Mouse (Mus musculus) limb, embryonic 11.5 days (tissue): Measurements from ENCODE around the gene Fam102b. TPM values are rescaled to one million over a fixed set of nuclear protein-coding genes. Genes with fewer than 3 reads are reported as not detected.

Source experiments
- ATAC-seq: fragments of 200-750 bp; cut with Nextera tagmentation; 2 replicates; pipeline ENCODE4 v1.8.0; 2017; ENCODE audit warnings: low read depth; ENCODE audit not compliant: insufficient number of reproducible peaks, low FRiP score, low TSS enrichment
- DNase-seq: peaks from one replicate; pipeline ENCODE4 v3.0.0-alpha.2; 2015; ENCODE audit warnings: low spot score
- H3K27ac ChIP-seq: fragments of 300-500 bp; sonication (generic); replicated peaks from 2 replicates; pipeline ENCODE4 v1.5.1; 2014; ENCODE audit warnings: low read depth, mild to moderate bottlenecking, low read length
- H3K27me3 ChIP-seq: fragments of 300-500 bp; sonication (generic); 2 replicates; pipeline ENCODE4 v1.6.1; 2014; ENCODE audit warnings: mild to moderate bottlenecking, low read length, mixed read lengths; ENCODE audit not compliant: control insufficient read depth, insufficient read depth
- H3K36me3 ChIP-seq: fragments of 300-500 bp; sonication (generic); 2 replicates; pipeline ENCODE4 v1.6.1; 2014; ENCODE audit warnings: mild to moderate bottlenecking, low read length, moderate library complexity, mixed read lengths; ENCODE audit not compliant: control insufficient read depth, insufficient read depth
- H3K4me1 ChIP-seq: fragments of 300-500 bp; sonication (generic); 2 replicates; pipeline ENCODE4 v1.6.1; 2014; ENCODE audit warnings: low read length, mixed read lengths; ENCODE audit not compliant: control insufficient read depth, insufficient read depth
- H3K4me2 ChIP-seq: fragments of 300-500 bp; sonication (generic); 2 replicates; pipeline ENCODE4 v1.6.1; 2014; ENCODE audit warnings: low read depth, mild to moderate bottlenecking, moderate library complexity; ENCODE audit not compliant: severe bottlenecking
- H3K4me3 ChIP-seq: fragments of 300-500 bp; sonication (generic); 2 replicates; pipeline ENCODE4 v1.5.1; 2014; ENCODE audit warnings: low read depth, low read length
- H3K9ac ChIP-seq: fragments of 300-500 bp; sonication (generic); 2 replicates; pipeline ENCODE4 v1.6.1; 2014; ENCODE audit warnings: mild to moderate bottlenecking, low read length
- H3K9me3 ChIP-seq: fragments of 300-500 bp; sonication (generic); 2 replicates; pipeline ENCODE4 v1.6.1; 2016; ENCODE audit warnings: low read length; ENCODE audit not compliant: control insufficient read depth
- WGBS: fragments of 180-500 bp; shearing (Covaris S2); extraction: QIAGEN DNeasy Blood & Tissue Kit; methylation state at CpG from one replicate; pipeline ENCODE4 v1.1.7; 2014; 5-methylcytosine and 5-hydroxymethylcytosine counted together
- polyA plus RNA-seq: library from polyadenylated mRNA; unstranded; fragments of >200 nt; fragmentation: Nextera tagmentation; extraction: Ambion mirVana; gene quantifications from 2 replicates; pipeline ENCODE4 v1.2.1, GENCODE M21; 2014

The Fam102b gene
- polyA plus RNA-seq, 1 experiment from 2014 or later = 7.7 TPM

- DNase-seq (no peak), ATAC-seq (no peak)
- WGBS = 69% methylated on average over 7 of the region's 7 CpGs
- no peaks in the 10 kb centered on the region for H3K9me3 ChIP-seq
- no peaks in the 10 kb centered on the region for H3K27me3 ChIP-seq
- no peaks in the 10 kb centered on the region for H3K36me3 ChIP-seq
- no peak overlapping the region for H3K27ac ChIP-seq
- H3K4me1 ChIP-seq = no peaks in the 10 kb centered on the region
- no peak overlapping the region for H3K4me3 ChIP-seq
- no peak overlapping the region for H3K9ac ChIP-seq
- H3K4me2 ChIP-seq = no peak overlapping the region
Observed at GRCm38 (mm10) chr3:109043395-109043794, 16.0 kb upstream of the Fam102b start.

DNA sequence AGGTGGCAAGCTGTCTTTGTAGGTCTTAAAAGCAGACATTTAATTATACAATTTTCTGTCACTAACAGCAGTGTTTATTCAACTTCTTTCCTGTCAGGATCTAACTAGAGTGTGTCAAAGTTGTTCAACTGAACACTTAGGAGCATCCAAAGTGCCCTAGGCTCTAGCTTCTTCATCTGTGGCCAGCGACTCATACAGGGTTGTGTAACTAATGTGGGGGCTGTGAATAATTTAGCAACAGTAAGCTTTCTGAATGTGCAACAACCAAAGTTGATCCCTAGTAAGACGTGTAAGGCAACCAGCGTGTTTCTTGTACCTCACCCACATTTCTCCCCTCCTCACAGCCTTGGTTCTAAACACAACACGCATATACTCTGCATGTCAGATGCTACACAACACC, 13.5 kb upstream of the Fam102b start:
- WGBS = 92% methylated on average over 4 of the region's 4 CpGs
- DNase-seq = no peak

GRCm38 (mm10) chr3:109034411-109034810, 7.0 kb upstream of the Fam102b start:
- Histone ChIP-seq H3K36me3 (no peaks in the 10 kb centered on the region), H3K4me2 (no peak overlapping the region), H3K27me3 (no peaks in the 10 kb centered on the region), H3K4me1 (peaks cover 5% of the 10 kb centered on the region; the same call in 1 of the 2 replicates), H3K4me3 (no peak overlapping the region), H3K9ac (no peak overlapping the region), H3K27ac (no peak overlapping the region), H3K9me3 (no peaks in the 10 kb centered on the region)
- ATAC-seq = no peak
- DNase-seq = no peak
- 89% methylated on average over 1 of the region's 1 CpGs for WGBS

More for the DNA sequence above, 13.5 kb upstream of the Fam102b start:
- no peak overlapping the region for H3K4me3 ChIP-seq
- no peak overlapping the region for H3K9ac ChIP-seq
- H3K4me1 ChIP-seq = no peaks in the 10 kb centered on the region
- no peaks in the 10 kb centered on the region for H3K27me3 ChIP-seq
- no peaks in the 10 kb centered on the region for H3K9me3 ChIP-seq
- H3K27ac ChIP-seq = no peak overlapping the region
- ATAC-seq = no peak
- no peaks in the 10 kb centered on the region for H3K36me3 ChIP-seq
- H3K4me2 ChIP-seq = no peak overlapping the region

DNA sequence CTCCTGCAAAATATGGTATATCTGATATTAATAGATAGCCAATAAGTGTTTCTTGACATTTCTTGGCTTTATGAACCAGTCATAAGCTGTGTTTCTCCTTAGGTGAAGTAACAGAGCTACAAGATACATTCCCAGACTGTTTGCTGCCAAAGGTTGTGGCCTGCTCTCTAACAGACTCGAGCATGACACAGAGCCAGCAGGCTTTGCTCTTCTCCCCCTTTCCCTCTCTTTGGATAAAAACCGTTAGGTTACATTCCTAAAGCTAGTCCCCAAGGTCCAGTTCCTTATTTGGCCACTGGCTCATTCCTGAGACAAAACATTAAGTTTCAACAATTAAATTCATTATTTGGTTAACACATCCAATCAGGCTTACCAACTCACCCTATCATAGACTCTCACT, 4.9 kb upstream of the Fam102b start:
- DNase-seq (no peak), ATAC-seq (no peak)
- H3K36me3 ChIP-seq = no peaks in the 10 kb centered on the region
- no peak overlapping the region for H3K9ac ChIP-seq
- H3K4me3 ChIP-seq = no peak overlapping the region
- H3K9me3 ChIP-seq = no peaks in the 10 kb centered on the region
- no peaks in the 10 kb centered on the region for H3K27me3 ChIP-seq
- peaks cover 5% of the 10 kb centered on the region; the same call in 1 of the 2 replicates for H3K4me1 ChIP-seq
- H3K27ac ChIP-seq = no peak overlapping the region
- H3K4me2 ChIP-seq = no peak overlapping the region
- WGBS = 29% methylated on average over 2 of the region's 2 CpGs

- Histone ChIP-seq H3K36me3 (no peaks in the 10 kb centered on the region), H3K4me3 (no peak overlapping the region), H3K27me3 (no peaks in the 10 kb centered on the region), H3K4me2 (no peak overlapping the region), H3K4me1 (peaks cover 5% of the 10 kb centered on the region; the same call in 1 of the 2 replicates), H3K27ac (no peak overlapping the region), H3K9me3 (no peaks in the 10 kb centered on the region), H3K9ac (no peak overlapping the region)
- no peak for DNase-seq
- WGBS = 85% methylated on average over 3 of the region's 3 CpGs
- ATAC-seq = no peak
Observed at GRCm38 (mm10) chr3:109031626-109032025, 4.2 kb upstream of the Fam102b start.

- 61% methylated on average over 6 of the region's 6 CpGs for WGBS
- Histone ChIP-seq H3K4me2 (no peak overlapping the region), H3K4me1 (peaks cover 5% of the 10 kb centered on the region; the same call in 1 of the 2 replicates), H3K9ac (no peak overlapping the region), H3K4me3 (no peak overlapping the region), H3K27me3 (no peaks in the 10 kb centered on the region), H3K36me3 (no peaks in the 10 kb centered on the region), H3K9me3 (no peaks in the 10 kb centered on the region), H3K27ac (no peak overlapping the region)
- DNase-seq = no peak
- ATAC-seq = no peak
Observed at GRCm38 (mm10) chr3:109030817-109031216, 3.4 kb upstream of the Fam102b start.

- no peak overlapping the region for H3K27ac ChIP-seq
- H3K27me3 ChIP-seq = no peaks in the 10 kb centered on the region
- H3K36me3 ChIP-seq = no peaks in the 10 kb centered on the region
- H3K4me2 ChIP-seq = no peak overlapping the region
- no peak overlapping the region for H3K4me3 ChIP-seq
- no peaks in the 10 kb centered on the region for H3K9me3 ChIP-seq
- no peak overlapping the region for H3K9ac ChIP-seq
- DNase-seq (no peak), ATAC-seq (no peak)
- H3K4me1 ChIP-seq = peaks cover 5% of the 10 kb centered on the region; the same call in 1 of the 2 replicates
- 44% methylated on average over 5 of the region's 5 CpGs for whole genome bisulfite sequencing
Observed at GRCm38 (mm10) chr3:109029661-109030060, 2.3 kb upstream of the Fam102b start.

- H3K36me3 ChIP-seq = no peaks in the 10 kb centered on the region
- H3K4me1 ChIP-seq = peaks cover 5% of the 10 kb centered on the region; the same call in 1 of the 2 replicates
Observed at GRCm38 (mm10) chr3:109026991-109027470, 376 bp downstream of the Fam102b start.

More at GRCm38 (mm10) chr3:109026991-109027470, 376 bp downstream of the Fam102b start:
- H3K4me2 ChIP-seq = peak overlapping the region; percentile 70
- H3K27me3 ChIP-seq = no peaks in the 10 kb centered on the region
- DNase-seq = peak; percentile 73
- ATAC-seq = peak; percentile 74
- under 1% methylated on average over 45 of the region's 51 CpGs for WGBS
- H3K27ac ChIP-seq = peak overlapping the region; percentile 59; the same call in 1 of the 2 replicates
- peak overlapping the region; percentile 74 for H3K9ac ChIP-seq
- H3K4me3 ChIP-seq = peak overlapping the region; percentile 60
- H3K9me3 ChIP-seq = no peaks in the 10 kb centered on the region
